Mouse (Mus musculus) layer of hippocampus, postnatal 10 days (tissue): Measurements from ENCODE around the gene Olfr622. TPM values are rescaled to one million over a fixed set of nuclear protein-coding genes. Genes with fewer than 3 reads are reported as not detected.

ENCODE experiments used
- DNase-seq, 2 experiments: peaks; one replicate each; pipeline ENCODE4 v3.0.0; 2021; ENCODE audit warnings: low spot score in 2 of 2
- long read RNA-seq: library from polyadenylated mRNA; stranded (forward); transcript quantifications from one replicate; pipeline ENCODE4 v2.0.0, GENCODE M21; 2023
- total RNA-seq, 2 experiments: library from RNA; stranded (reverse); gene quantifications; 2 replicates each; pipeline ENCODE4 v1.2.3; 2021

Olfr622 gene
- total RNA-seq, result not detected
- long read RNA-seq, result 0 reads

DNA sequence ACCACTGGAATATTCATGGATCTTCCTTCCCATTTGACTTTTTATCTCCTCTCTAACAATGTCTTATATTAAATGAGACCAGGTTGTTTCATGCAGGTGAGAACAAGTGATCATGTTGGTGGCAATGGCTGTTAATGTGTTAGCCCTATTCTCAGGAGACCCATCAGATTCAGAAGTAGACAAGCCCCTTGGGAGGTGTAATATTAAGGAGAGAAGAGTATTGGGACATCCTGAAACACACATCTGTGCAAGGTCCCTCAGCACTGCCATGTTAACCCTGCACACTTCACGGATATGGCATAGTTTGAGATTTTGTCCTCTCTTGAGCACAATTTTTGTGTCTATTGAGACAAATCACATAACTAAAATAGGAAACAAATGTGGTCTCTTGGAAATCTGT, at the start of gene Olfr622:
Olfr622 (minus strand) TSS at position 101 of the 400 bp plus-strand sequence.
- DNase-seq, result no peak

DNA sequence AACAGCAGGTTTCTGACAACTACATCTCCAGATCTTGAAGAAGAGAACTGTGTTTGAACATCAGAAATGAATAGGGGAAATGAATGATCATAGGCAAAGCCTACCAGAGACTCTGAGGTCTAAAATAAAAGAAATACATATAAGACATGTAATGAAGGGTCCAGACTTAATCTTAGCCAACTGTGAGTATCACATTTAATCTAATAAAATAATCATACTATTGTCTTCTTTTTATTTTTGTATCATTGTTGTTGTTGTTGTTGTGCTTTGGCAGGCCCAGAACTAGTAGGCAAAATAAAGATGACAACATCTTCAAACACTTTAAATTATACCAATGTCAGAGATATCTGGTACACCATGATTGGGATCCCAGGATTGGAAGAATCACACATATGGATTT, 39.9 kb upstream of the Olfr622 start, which contains the start of gene Olfr625-ps1:
Olfr625-ps1 (plus strand) TSS at position 301 of the 400 bp plus-strand sequence.
- no peak for DNase-seq

DNA sequence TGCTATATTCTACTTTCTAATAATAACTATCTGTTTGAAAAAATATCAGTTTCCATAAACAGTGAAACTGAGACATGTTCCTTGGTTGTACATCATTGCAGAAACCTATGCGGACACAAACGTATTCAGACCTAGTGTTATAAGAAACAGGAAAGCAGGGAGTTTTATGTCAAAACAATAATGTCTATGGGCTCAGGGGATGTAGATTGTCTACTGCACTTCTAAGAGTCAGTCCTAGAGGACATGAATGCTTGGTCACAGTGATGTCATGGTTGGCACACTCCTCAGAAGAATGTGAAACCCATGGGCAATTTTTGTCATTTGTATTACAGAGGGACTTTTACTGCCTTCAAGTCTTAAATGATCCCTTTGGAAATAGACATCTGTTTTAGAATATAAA, 28.6 kb upstream of the Olfr622 start, which contains the start of gene Olfr624:
Olfr624 (minus strand) TSS at position 101 of the 400 bp plus-strand sequence.
- no peak for DNase-seq

DNA sequence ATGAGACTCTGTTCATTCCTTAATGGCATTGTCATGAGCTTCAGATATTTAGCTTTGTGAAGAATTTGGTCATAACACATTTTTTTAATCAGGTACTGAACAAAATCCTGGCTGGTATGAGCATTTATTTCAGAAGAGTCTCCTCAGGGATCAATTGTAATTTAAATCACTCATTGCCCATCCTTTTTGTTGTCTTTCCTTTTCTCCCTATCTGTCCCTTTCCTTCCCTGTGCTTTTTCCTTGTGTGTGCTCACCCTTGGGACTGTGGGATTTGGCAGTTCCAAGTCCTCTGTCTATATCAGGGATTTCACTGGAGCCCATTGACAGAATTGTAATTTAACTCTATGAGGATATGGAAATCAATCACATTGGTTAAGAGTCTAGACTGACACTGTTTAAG, 21.1 kb upstream of the Olfr622 start, which contains the start of gene Olfr623:
Olfr623 (minus strand) TSS at position 101 of the 400 bp plus-strand sequence.
- no peak for DNase-seq

DNA sequence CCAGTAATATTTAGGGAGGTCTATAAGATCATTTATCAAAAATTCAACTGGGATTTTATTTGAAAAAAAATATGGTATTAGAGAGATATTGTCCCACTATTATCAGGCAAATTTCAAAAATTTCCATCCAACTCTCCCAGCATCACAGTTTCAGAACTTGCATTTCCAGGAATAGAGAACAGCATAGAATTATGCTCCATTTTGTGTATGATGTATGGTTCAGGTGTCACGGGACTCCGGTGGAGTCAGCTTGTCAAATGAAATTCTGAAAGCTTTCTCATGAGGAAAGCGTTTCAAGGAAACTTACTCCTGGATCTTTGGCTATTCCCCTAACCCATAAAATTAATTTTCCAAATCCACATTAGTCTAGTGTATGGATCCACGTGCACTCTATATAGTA, 1.6 kb upstream of the Olfr622 start:
- no peak for DNase-seq

DNA sequence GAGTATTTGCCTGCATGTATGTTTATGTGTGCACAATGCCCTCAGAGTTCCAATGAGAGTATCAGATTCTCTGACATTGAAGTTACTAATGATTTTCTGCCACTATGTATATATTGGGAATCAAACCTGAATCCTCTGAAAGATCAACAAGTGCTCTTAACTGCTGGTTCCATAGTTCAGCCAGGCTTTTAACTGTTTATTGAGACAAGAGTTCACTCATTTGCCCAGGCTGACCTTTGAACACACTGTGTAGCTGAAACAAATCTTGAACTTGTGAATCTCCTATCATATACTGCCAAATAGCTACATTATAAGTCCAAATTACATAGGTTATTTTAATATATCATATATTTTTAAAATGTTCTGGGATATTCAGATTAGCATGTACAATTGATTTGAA, 5.7 kb downstream of the Olfr622 start:
- no peak for DNase-seq

DNA sequence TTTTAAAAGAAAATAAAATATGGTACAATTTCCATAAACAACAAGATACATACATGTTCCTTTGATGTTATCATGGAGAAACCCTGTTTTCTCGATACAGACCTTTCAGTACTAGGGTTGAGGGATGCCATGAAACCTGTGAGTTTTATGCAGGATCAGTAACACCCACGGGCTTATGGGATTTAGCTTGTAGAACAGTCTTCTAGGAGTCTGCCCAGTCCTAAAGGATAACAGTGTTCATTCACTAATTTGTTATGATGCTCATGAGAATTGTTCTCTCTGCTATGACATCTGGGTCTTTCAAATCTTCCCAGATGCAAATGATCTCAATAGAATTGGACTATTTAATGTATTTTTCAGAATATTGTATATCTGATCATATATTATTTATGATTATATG, 30.1 kb downstream of the Olfr622 start, which contains the start of gene Olfr620:
Olfr620 (minus strand) TSS at position 101 of the 400 bp plus-strand sequence.
- DNase-seq, result no peak

DNA sequence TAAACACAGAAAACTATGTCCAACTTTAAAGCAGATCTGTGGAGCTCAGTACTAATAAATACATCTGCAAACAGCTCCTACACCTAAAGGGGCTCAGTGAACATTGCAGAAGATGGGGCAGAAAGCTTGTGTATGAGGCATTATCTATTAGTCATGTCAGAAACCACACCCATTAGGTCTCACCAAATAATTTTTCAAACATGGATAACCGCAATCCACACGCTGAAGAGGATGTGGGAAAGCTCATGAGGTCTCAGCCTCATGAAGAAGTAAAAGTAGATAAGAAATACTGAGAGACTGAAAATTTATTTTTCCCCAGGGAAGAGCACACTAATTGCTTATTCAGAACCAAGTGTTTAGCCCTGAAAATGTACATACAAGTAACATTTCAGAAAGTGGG, 35.1 kb downstream of the Olfr622 start:
- DNase-seq, result no peak

DNA sequence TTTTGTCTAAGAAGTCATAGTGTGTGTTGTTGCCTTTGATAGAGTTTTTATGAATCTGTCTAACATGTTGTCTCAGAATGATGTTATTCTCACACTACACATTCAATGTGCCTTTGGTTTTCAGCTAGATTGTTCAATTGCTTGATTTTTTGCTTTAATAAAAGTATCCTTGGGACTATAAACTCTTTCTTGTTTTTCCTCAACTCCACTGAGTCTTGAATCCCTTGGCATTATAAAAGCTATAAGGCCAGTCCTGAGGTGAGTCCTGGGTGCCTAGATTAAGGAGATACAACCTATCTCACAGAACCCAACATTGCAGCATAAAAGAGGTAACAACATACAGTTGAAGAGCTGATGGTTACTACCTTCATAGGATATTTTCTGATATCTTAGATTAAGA, 42.2 kb downstream of the Olfr622 start, which contains the start of gene Olfr619:
Olfr619 (plus strand) TSS at position 301 of the 400 bp plus-strand sequence.
- no peak for DNase-seq

DNA sequence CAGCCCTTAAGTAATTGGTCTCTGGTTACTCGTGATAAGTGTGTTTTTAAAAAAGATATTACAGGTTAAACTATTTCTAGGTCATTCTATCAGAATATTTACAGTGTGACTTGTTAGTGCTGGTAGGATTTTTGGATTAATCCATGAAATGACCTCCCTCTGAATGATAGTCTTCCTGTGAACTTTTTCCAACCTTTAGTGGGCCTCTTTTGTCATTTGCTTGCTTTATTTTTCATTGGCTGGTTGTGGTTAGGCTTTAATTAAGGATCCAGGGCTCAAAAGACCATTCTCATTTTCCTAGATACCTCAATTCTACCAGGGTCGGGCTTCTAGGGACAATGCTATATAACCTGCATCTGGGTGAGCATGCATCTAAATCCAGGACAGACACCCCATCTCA, 52.7 kb downstream of the Olfr622 start, which contains the start of gene Olfr618:
Olfr618 (plus strand) TSS at position 301 of the 400 bp plus-strand sequence.
- DNase-seq, result no peak

Other genes starting within 250 kb of the Olfr622 start
- gene Usp17lc, start 227.6 kb downstream of the Olfr622 start, total RNA-seq, result not detected
- not detected for gene Olfr605, start 197.3 kb downstream of the Olfr622 start, total RNA-seq
- not detected for gene Olfr606, start 193.7 kb downstream of the Olfr622 start, total RNA-seq
- gene Olfr607, start 178.6 kb downstream of the Olfr622 start, total RNA-seq, result not detected
- not detected for gene Olfr608, start 172.8 kb downstream of the Olfr622 start, total RNA-seq
- not detected for gene Olfr609, start 144.6 kb downstream of the Olfr622 start, total RNA-seq
- gene Olfr610, start 130.6 kb downstream of the Olfr622 start, total RNA-seq, result not detected
- not detected for gene Olfr611, start 121.9 kb downstream of the Olfr622 start, total RNA-seq
- not detected for gene Olfr612, start 100.0 kb downstream of the Olfr622 start, total RNA-seq
- gene Olfr613, start 94.6 kb downstream of the Olfr622 start, total RNA-seq, result not detected
- not detected for gene Olfr615, start 86.6 kb downstream of the Olfr622 start, total RNA-seq
- not detected for gene Olfr616, start 73.6 kb downstream of the Olfr622 start, total RNA-seq
- not detected for gene Olfr617, start 69.6 kb downstream of the Olfr622 start, total RNA-seq
- gene Olfr618, start 52.6 kb downstream of the Olfr622 start, total RNA-seq, result not detected
- not detected for gene Olfr619, start 42.1 kb downstream of the Olfr622 start, total RNA-seq
- not detected for gene Olfr620, start 30.2 kb downstream of the Olfr622 start, total RNA-seq
- not detected for gene Olfr623, start 21.0 kb upstream of the Olfr622 start, total RNA-seq
- gene Olfr624, start 28.5 kb upstream of the Olfr622 start, total RNA-seq, result under 1 TPM in 1 of 2 experiments, not detected in 1; 0.21 TPM
- gene Olfr625-ps1, start 40.0 kb upstream of the Olfr622 start, total RNA-seq, result not detected
- not detected for gene Olfr243, start 72.0 kb upstream of the Olfr622 start, total RNA-seq
- gene Olfr628, start 87.7 kb upstream of the Olfr622 start, total RNA-seq, result not detected
- gene Olfr629, start 102.2 kb upstream of the Olfr622 start, total RNA-seq, result not detected
- gene Olfr630, start 114.6 kb upstream of the Olfr622 start, total RNA-seq, result not detected
- gene Olfr69, start 128.9 kb upstream of the Olfr622 start, total RNA-seq, result not detected
- not detected for gene Olfr68, start 137.0 kb upstream of the Olfr622 start, total RNA-seq
- gene Olfr67, start 149.1 kb upstream of the Olfr622 start, total RNA-seq, result not detected
- 10 to 100 TPM; 83.8 to 97.7 TPM for gene Hbb-bt, start 171.3 kb upstream of the Olfr622 start, total RNA-seq
- 100 to 1,000 TPM; 744 to 802 TPM for gene Hbb-bs, start 185.4 kb upstream of the Olfr622 start, total RNA-seq
- gene Hbb-bh2, start 197.8 kb upstream of the Olfr622 start, total RNA-seq, result not detected
- gene Hbb-bh1, start 200.5 kb upstream of the Olfr622 start, total RNA-seq, result not detected
- gene Hbb-y, start 210.5 kb upstream of the Olfr622 start, total RNA-seq, result not detected
- gene Olfr66, start 243.6 kb upstream of the Olfr622 start, total RNA-seq, result not detected